Mouse (Mus musculus): ENCODE results near the gene Olfr1230. TPM values are rescaled to one million over a fixed set of nuclear protein-coding genes. Genes with fewer than 3 reads are reported as not detected.

Gene Olfr1230
- polyA plus RNA-seq (2016; fragmentation: Nextera tagmentation; extraction: Ambion mirVana), result not detected in 2 replicates

- Histone ChIP-seq H3K27me3 (ENCODE audit: low read depth, poor library complexity, severe bottlenecking) (no peaks in the 10 kb centered on the region), H3K27ac (replicated peaks) (no peak within 1 kb of the TSS), H3K36me3 (no peaks in the 10 kb centered on the region), H3K4me1 (no peaks in the 10 kb centered on the region), H3K9me3 (replicated peaks) (no peaks in the 10 kb centered on the region), H3K4me3 (no peak within 1 kb of the TSS)
- DNase-seq (ENCODE audit: low spot score), result no peak
- WGBS, result 93% methylated on average over 1 of the region's 1 CpGs
Observed at GRCm38 (mm10) chr2:89297168-89297567, at the start of gene Olfr1230. Gene Olfr1230, minus strand, starts transcription at chr2:89297268.

- Histone ChIP-seq H3K27ac (replicated peaks) (no peak within 1 kb of the TSS), H3K9me3 (replicated peaks) (no peaks in the 10 kb centered on the region), H3K4me1 (no peaks in the 10 kb centered on the region), H3K36me3 (no peaks in the 10 kb centered on the region), H3K27me3 (ENCODE audit: low read depth, poor library complexity, severe bottlenecking) (no peaks in the 10 kb centered on the region), H3K4me3 (no peak within 1 kb of the TSS)
- no peak for DNase-seq (ENCODE audit: low spot score)
Observed at GRCm38 (mm10) chr2:89342298-89342697, 45.2 kb upstream of the Olfr1230 start, which contains the start of gene Olfr1233. Gene Olfr1233, minus strand, starts transcription at chr2:89342398.

- H3K4me3 ChIP-seq, result no peak within 1 kb of the TSS
- H3K36me3 ChIP-seq, result no peaks in the 10 kb centered on the region
- DNase-seq (ENCODE audit: low spot score), result no peak
- no peaks in the 10 kb centered on the region for H3K4me1 ChIP-seq
- no peaks in the 10 kb centered on the region for H3K9me3 ChIP-seq (replicated peaks)
- H3K27me3 ChIP-seq (ENCODE audit: low read depth, poor library complexity, severe bottlenecking), result no peaks in the 10 kb centered on the region
- no peak within 1 kb of the TSS for H3K27ac ChIP-seq (replicated peaks)
Observed at GRCm38 (mm10) chr2:89329575-89329974, 32.5 kb upstream of the Olfr1230 start, which contains the start of gene Olfr1232. Gene Olfr1232, minus strand, starts transcription at chr2:89329675.

- Histone ChIP-seq H3K9me3 (replicated peaks) (no peaks in the 10 kb centered on the region), H3K27ac (replicated peaks) (no peak within 1 kb of the TSS), H3K4me3 (no peak within 1 kb of the TSS), H3K4me1 (no peaks in the 10 kb centered on the region), H3K27me3 (ENCODE audit: low read depth, poor library complexity, severe bottlenecking) (no peaks in the 10 kb centered on the region), H3K36me3 (no peaks in the 10 kb centered on the region)
- no peak for DNase-seq (ENCODE audit: low spot score)
- WGBS, result 74% methylated on average over 2 of the region's 2 CpGs
Observed at GRCm38 (mm10) chr2:89306974-89307373, 9.9 kb upstream of the Olfr1230 start, which contains the start of gene Olfr1231. Gene Olfr1231, minus strand, starts transcription at chr2:89307074.

GRCm38 (mm10) chr2:89287914-89288313, 9.2 kb downstream of the Olfr1230 start, which contains the start of gene Olfr1229:
Gene Olfr1229, minus strand, starts transcription at chr2:89288014.
- Histone ChIP-seq H3K9me3 (replicated peaks) (no peaks in the 10 kb centered on the region), H3K4me3 (no peak within 1 kb of the TSS), H3K36me3 (no peaks in the 10 kb centered on the region), H3K27ac (replicated peaks) (no peak within 1 kb of the TSS), H3K4me1 (no peaks in the 10 kb centered on the region), H3K27me3 (ENCODE audit: low read depth, poor library complexity, severe bottlenecking) (no peaks in the 10 kb centered on the region)
- 85% methylated on average over 2 of the region's 2 CpGs for WGBS
- DNase-seq (ENCODE audit: low spot score), result no peak

GRCm38 (mm10) chr2:89253962-89254361, 43.1 kb downstream of the Olfr1230 start, which contains the start of gene Olfr1228:
Gene Olfr1228, minus strand, starts transcription at chr2:89254062.
- no peak within 1 kb of the TSS for H3K4me3 ChIP-seq
- H3K27me3 ChIP-seq (ENCODE audit: low read depth, poor library complexity, severe bottlenecking), result no peaks in the 10 kb centered on the region
- no peaks in the 10 kb centered on the region for H3K36me3 ChIP-seq
- no peak within 1 kb of the TSS for H3K27ac ChIP-seq (replicated peaks)
- no peak for DNase-seq (ENCODE audit: low spot score)
- H3K9me3 ChIP-seq (replicated peaks), result no peaks in the 10 kb centered on the region
- H3K4me1 ChIP-seq, result no peaks in the 10 kb centered on the region

Other genes starting within 250 kb of the Olfr1230 start
- gene Olfr1218, start 236.1 kb downstream of the Olfr1230 start, polyA plus RNA-seq (2016; fragmentation: Nextera tagmentation; extraction: Ambion mirVana), result not detected in 2 replicates
- not detected in 2 replicates for gene Olfr1219, start 213.8 kb downstream of the Olfr1230 start, polyA plus RNA-seq (2016; fragmentation: Nextera tagmentation; extraction: Ambion mirVana)
- gene Olfr1220, start 190.4 kb downstream of the Olfr1230 start, polyA plus RNA-seq (2016; fragmentation: Nextera tagmentation; extraction: Ambion mirVana), result not detected in 2 replicates
- gene Olfr1221, start 180.0 kb downstream of the Olfr1230 start, polyA plus RNA-seq (2016; fragmentation: Nextera tagmentation; extraction: Ambion mirVana), result not detected in 2 replicates
- gene Olfr1222, start 164.2 kb downstream of the Olfr1230 start, polyA plus RNA-seq (2016; fragmentation: Nextera tagmentation; extraction: Ambion mirVana), result not detected in 2 replicates
- not detected in 2 replicates for gene Olfr1223, start 145.7 kb downstream of the Olfr1230 start, polyA plus RNA-seq (2016; fragmentation: Nextera tagmentation; extraction: Ambion mirVana)
- not detected in 2 replicates for gene Olfr1224-ps1, start 133.2 kb downstream of the Olfr1230 start, polyA plus RNA-seq (2016; fragmentation: Nextera tagmentation; extraction: Ambion mirVana)
- gene Olfr1225, start 122.6 kb downstream of the Olfr1230 start, polyA plus RNA-seq (2016; fragmentation: Nextera tagmentation; extraction: Ambion mirVana), result not detected in 2 replicates
- not detected in 2 replicates for gene Olfr1226, start 97.2 kb downstream of the Olfr1230 start, polyA plus RNA-seq (2016; fragmentation: Nextera tagmentation; extraction: Ambion mirVana)
- not detected in 2 replicates for gene Olfr1228, start 43.2 kb downstream of the Olfr1230 start, polyA plus RNA-seq (2016; fragmentation: Nextera tagmentation; extraction: Ambion mirVana)
- not detected in 2 replicates for gene Olfr1229, start 9.3 kb downstream of the Olfr1230 start, polyA plus RNA-seq (2016; fragmentation: Nextera tagmentation; extraction: Ambion mirVana)
- gene Olfr1231, start 9.8 kb upstream of the Olfr1230 start, polyA plus RNA-seq (2016; fragmentation: Nextera tagmentation; extraction: Ambion mirVana), result not detected in 2 replicates
- not detected in 2 replicates for gene Olfr1232, start 32.4 kb upstream of the Olfr1230 start, polyA plus RNA-seq (2016; fragmentation: Nextera tagmentation; extraction: Ambion mirVana)
- gene Olfr1233, start 45.1 kb upstream of the Olfr1230 start, polyA plus RNA-seq (2016; fragmentation: Nextera tagmentation; extraction: Ambion mirVana), result not detected in 2 replicates
- gene Olfr1234, start 67.6 kb upstream of the Olfr1230 start, polyA plus RNA-seq (2016; fragmentation: Nextera tagmentation; extraction: Ambion mirVana), result not detected in 2 replicates
- not detected in 2 replicates for gene Olfr1238, start 112.4 kb upstream of the Olfr1230 start, polyA plus RNA-seq (2016; fragmentation: Nextera tagmentation; extraction: Ambion mirVana)
- not detected in 2 replicates for gene Olfr1239, start 123.1 kb upstream of the Olfr1230 start, polyA plus RNA-seq (2016; fragmentation: Nextera tagmentation; extraction: Ambion mirVana)
- gene Olfr1240, start 145.7 kb upstream of the Olfr1230 start, polyA plus RNA-seq (2016; fragmentation: Nextera tagmentation; extraction: Ambion mirVana), result not detected in 2 replicates
- not detected in 2 replicates for gene Olfr1241, start 189.9 kb upstream of the Olfr1230 start, polyA plus RNA-seq (2016; fragmentation: Nextera tagmentation; extraction: Ambion mirVana)
- gene Olfr1242, start 201.1 kb upstream of the Olfr1230 start, polyA plus RNA-seq (2016; fragmentation: Nextera tagmentation; extraction: Ambion mirVana), result not detected in 2 replicates
- gene Olfr1243, start 234.2 kb upstream of the Olfr1230 start, polyA plus RNA-seq (2016; fragmentation: Nextera tagmentation; extraction: Ambion mirVana), result not detected in 2 replicates